Mouse (Mus musculus): Measurements from ENCODE around the gene Ccdc82. TPM values are rescaled to one million over a fixed set of nuclear protein-coding genes. Genes with fewer than 3 reads are reported as not detected.

Gene Ccdc82
- polyA plus RNA-seq (2017; shearing (Covaris generic)) = 52.3 TPM

DNA sequence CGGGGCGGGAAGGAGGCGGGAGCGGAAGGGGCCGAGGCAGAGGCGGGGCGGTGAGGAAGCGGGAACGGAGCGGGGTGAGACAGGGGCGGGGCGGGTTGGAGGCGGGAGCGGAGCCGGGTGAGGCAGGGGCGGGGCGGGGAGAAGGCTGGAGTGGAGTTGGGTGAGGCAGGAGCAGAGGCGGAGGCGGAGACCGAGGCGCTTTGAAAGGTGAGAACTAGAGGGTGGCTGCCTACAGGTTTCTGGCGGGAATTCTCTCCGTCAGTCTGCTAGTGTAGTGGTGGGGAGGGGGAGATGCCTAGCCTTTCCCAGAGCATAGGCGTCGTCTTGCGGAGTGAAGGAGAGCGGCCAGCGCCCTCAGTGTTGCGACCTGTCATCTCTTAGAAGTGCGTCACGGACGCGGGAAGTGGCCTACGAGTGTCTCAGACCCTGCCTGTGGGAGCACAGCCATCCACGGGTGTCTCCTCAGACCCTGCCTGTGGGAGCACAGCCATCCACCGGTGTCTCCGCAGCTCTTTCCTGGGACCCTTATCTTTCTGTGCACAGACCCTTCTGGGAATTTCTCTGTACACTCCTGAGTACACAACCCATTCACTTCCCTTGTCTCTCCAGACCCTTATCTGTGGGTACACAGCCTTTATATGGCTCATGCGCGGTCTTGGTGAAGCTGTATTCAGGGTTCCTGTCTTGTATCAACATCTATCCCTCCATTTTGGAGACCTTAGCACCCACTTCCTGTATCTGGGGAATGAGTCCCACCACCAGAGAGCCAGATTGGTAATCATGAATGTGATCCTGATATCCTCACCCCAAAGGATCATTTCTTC is at the start of gene Ccdc82:
Gene Ccdc82 (plus strand): TSS at position 141 of the 824 bp plus-strand sequence.

GRCm38 (mm10) chr9:13245481-13245880 is 1.3 kb upstream of the Ccdc82 start, which contains the start of gene Jrkl:
Gene Jrkl (minus strand): TSS chr9:13245829.

DNA sequence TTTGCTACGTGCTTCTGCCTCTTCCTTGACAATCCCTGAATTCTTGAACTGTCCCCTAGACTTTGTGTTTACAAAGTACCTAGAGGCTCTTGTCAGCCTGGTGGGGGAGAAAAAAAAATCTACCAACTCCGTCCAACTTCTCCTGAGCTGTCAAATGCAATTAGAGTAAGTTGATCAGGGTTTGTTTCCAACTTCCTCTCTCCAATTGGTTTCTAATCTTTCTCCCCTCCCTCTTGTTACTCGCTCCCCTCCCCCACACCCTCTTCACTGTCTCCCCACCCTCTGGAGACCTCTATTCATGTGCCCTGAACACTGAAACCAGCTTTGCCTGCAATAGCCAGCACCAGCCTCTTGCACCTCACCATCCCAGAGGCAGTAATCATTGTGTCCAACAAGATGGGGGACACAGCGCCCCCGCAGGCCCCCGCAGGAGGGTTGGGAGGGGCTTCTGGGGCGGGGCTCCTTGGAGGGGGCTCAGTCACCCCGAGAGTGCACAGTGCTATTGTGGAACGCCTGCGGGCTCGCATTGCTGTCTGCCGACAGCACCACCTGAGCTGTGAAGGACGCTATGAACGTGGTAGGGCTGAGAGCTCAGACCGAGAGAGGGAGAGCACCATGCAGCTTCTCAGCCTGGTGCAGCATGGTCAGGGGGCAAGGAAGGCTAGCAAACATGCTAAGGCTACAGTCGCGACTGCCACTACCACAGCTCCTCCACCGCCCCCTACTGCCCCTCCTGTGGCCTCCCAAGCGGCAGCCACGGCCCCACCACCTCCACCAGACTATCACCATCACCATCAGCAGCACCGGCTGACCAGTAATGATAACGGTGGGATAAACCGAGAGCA is 51.1 kb downstream of the Ccdc82 start, which contains the start of gene Maml2:
Gene Maml2 (plus strand): TSS at position 290 of the 845 bp plus-strand sequence.

Other genes starting within 250 kb of the Ccdc82 start
- 6.1 TPM for gene Jrkl, start 1.1 kb upstream of the Ccdc82 start, polyA plus RNA-seq (2017; shearing (Covaris generic))
- 14.3 TPM for gene Maml2, start 51.0 kb downstream of the Ccdc82 start, polyA plus RNA-seq (2017; shearing (Covaris generic))
- gene Gm17571, start 199.8 kb downstream of the Ccdc82 start, polyA plus RNA-seq (2017; shearing (Covaris generic)) = not detected